Comparison of ENCODE assay signal across 16 mouse cellular contexts in the genomic region with DNA sequence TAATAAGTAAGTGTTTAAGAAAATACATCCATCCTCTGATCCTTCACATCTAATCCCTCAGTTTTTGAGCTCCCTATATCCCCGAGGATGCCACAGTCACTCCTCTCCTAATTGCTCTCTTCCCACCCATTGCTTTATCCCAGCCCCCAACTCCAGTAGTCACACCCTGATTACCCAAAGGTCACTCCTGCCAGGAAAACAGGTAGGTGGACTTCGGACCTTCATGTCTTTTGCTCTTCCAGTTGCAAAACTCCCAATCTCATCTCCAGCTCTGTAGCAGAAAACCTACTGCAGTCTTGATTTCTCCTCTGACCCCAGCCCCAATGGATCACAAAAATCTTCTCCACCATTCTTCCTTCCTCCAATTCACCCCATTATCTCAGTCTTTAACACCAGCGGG.
"Had no signal": no experiment of that assay in that cellular context is flagged by ENCODE, and none has a peak within 500 bp of the region (broad histone marks: within the 10 kb centered on the region; RNA-seq: fewer than 3 reads in every experiment).

No protein-coding gene starts in this region.

- H3K36me3 ChIP-seq: neural tube, embryonic 13.5 days; neural tube, embryonic 15.5 days; stomach, embryonic 15.5 days had no signal

- H3K9ac ChIP-seq: neural tube, embryonic 13.5 days; neural tube, embryonic 15.5 days; stomach, embryonic 15.5 days had no signal

- H3K9me3 ChIP-seq: neural tube, embryonic 13.5 days; neural tube, embryonic 15.5 days; stomach, embryonic 15.5 days had no signal

- H3K27ac ChIP-seq: neural tube, embryonic 13.5 days; neural tube, embryonic 15.5 days; stomach, embryonic 15.5 days; stomach, postnatal 0 days had no signal

- H3K27me3 ChIP-seq: neural tube, embryonic 13.5 days; neural tube, embryonic 15.5 days; stomach, embryonic 15.5 days had no signal

- DNase-seq: retina, postnatal 1 day; right cerebral cortex, adult 18-20 months; right cerebral cortex, postnatal 14 days; right cerebral cortex, postnatal 25 days; right cerebral cortex, postnatal 4 days; spleen, adult 18-20 months; thymus, adult 18-20 months; thymus, adult 2 months; thymus, postnatal 14 days; thymus, postnatal 25 days; thymus, postnatal 36 days; thymus, postnatal 4 days had no signal

- H3K4me3 ChIP-seq: neural tube, embryonic 13.5 days; neural tube, embryonic 15.5 days; stomach, embryonic 15.5 days had no signal

- H3K4me2 ChIP-seq: neural tube, embryonic 13.5 days; neural tube, embryonic 15.5 days; stomach, embryonic 15.5 days had no signal

- H3K4me1 ChIP-seq: neural tube, embryonic 13.5 days; neural tube, embryonic 15.5 days; stomach, embryonic 15.5 days had no signal
